Mouse (Mus musculus) c-Kit-positive CD71-positive TER-119-negative erythroid progenitor cells, embryonic 14.5 days (primary cell): ENCODE measurements at regions not wholly inside any gene's neighbourhood (a gene's known extent, or its start where the extent isn't known, plus 50 kb on each side); places are given as distances from the start of the nearest gene placed in this dataset.

ENCODE experiments used
- DNase-seq: peaks from one replicate; pipeline ENCODE4 v3.0.0-alpha.2; 2013; ENCODE audit warnings: low read depth

GRCm38 (mm10) chr1:194038711-194039110 lies 579.3 kb upstream of the Plxna2 start:
- no peak for DNase-seq

- no peak for DNase-seq
These were observed 583.7 kb upstream of the Plxna2 start for GRCm38 (mm10) chr1:194034199-194034883.

- DNase-seq, result no peak
These were observed 585.4 kb upstream of the Plxna2 start for GRCm38 (mm10) chr1:194032603-194033002.

GRCm38 (mm10) chr1:194030651-194031228 lies 587.3 kb upstream of the Plxna2 start:
- no peak for DNase-seq

- DNase-seq, result no peak
These were observed 590.9 kb upstream of the Plxna2 start for GRCm38 (mm10) chr1:194026958-194027692.

GRCm38 (mm10) chr1:194026213-194026612 lies 591.8 kb upstream of the Plxna2 start:
- DNase-seq, result no peak

GRCm38 (mm10) chr1:194019282-194019681 lies 598.7 kb upstream of the Plxna2 start:
- DNase-seq, result no peak

- no peak for DNase-seq
These were observed 622.1 kb upstream of the Camk1g start for GRCm38 (mm10) chr1:193992226-193992625.

- DNase-seq, result no peak
These were observed 620.0 kb upstream of the Camk1g start for GRCm38 (mm10) chr1:193989956-193990675.

- no peak for DNase-seq
These were observed 619.1 kb upstream of the Camk1g start for GRCm38 (mm10) chr1:193988970-193989904.

GRCm38 (mm10) chr1:193980571-193980970 lies 610.5 kb upstream of the Camk1g start:
- DNase-seq, result no peak

- DNase-seq, result no peak
These were observed 601.4 kb upstream of the Camk1g start for GRCm38 (mm10) chr1:193971537-193971936.

- no peak for DNase-seq
These were observed 599.3 kb upstream of the Camk1g start for GRCm38 (mm10) chr1:193969264-193969908.

- no peak for DNase-seq
These were observed 598.1 kb upstream of the Camk1g start for GRCm38 (mm10) chr1:193967957-193968926.

GRCm38 (mm10) chr1:193966652-193967555 lies 596.8 kb upstream of the Camk1g start:
- DNase-seq, result no peak

GRCm38 (mm10) chr1:193965278-193965677 lies 595.2 kb upstream of the Camk1g start:
- no peak for DNase-seq

- DNase-seq, result no peak
These were observed 581.8 kb upstream of the Camk1g start for GRCm38 (mm10) chr1:193951936-193952335.

- DNase-seq, result no peak
These were observed 579.7 kb upstream of the Camk1g start for GRCm38 (mm10) chr1:193949817-193950216.
